Mouse (Mus musculus) right cerebral cortex, adult 18-20 months (tissue): ENCODE measurements at regions not wholly inside any gene's neighbourhood (a gene's known extent, or its start where the extent isn't known, plus 50 kb on each side); places are given as distances from the start of the nearest gene placed in this dataset.

Experiments used
- DNase-seq: peaks from one replicate; pipeline ENCODE4 v3.0.0; 2022; ENCODE audit warnings: mixed read lengths

GRCm38 (mm10) chr8:112196423-112196822, 181.6 kb upstream of the Gm6793 start:
- DNase-seq: no peak

DNA sequence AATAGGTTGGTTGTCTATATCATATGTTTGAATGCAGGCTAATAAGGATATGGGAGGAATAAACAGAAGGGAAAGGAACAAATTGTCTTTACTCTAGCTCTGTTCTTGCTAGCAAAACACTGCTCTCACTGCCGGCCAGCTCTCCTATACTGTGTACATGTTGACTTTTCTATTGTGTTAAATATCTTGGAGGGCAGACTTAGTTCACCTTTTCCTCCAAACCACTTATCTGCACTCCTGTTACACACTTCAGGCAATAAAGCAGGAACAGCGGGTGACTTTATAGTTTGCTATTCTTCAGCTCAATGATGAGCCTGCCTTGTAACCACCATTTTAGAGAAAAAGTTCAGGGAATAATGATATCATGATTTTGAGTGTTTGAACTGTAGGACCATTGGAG, 181.0 kb upstream of the Gm6793 start:
- no peak for DNase-seq

- DNase-seq: peak; percentile 63
Observed at GRCm38 (mm10) chr8:112191846-112192245, 177.0 kb upstream of the Gm6793 start.

DNA sequence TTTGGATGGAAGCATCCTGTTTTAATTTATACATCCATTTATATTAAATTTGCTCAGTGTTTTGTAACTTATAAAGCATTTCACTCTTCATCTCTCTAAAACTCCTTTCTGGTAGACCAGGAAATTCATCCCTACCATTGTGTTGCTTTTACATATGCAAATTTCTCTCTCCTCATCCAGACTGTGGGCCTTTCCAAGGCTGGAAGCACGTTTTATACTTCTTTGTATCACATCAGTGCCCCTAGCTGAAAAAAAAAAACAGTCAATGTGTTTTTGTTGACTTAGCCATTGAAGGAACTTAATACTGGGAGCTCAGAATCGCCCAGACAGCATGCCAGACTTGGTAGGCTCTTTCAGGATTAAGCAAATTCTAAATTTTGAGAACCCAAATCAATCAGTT, 174.9 kb upstream of the Gm6793 start:
- DNase-seq: no peak

- no peak for DNase-seq
Observed at GRCm38 (mm10) chr8:112170184-112170583, 155.3 kb upstream of the Gm6793 start.

DNA sequence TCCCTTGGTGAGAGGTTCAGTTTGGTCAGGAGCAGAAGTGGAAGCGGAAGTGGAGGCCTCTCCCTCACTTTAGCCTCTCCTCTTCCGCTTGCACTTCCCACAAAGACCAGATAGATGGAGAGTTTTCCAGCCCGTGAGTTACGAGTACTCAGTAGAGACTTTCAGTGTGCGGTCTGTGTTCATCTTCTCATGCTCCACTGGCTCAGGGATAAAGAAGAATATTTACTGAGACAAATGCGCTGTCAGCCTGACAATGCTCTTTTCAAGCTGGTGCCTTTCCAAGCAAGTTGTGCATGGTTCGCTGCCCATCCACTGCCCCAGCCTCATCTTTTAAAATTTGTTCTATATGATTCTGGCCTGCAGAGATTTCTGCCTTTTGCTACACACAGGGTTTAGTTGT, 141.8 kb upstream of the Gm6793 start:
- no peak for DNase-seq

- DNase-seq: no peak
Observed at GRCm38 (mm10) chr8:112138924-112139323, 124.1 kb upstream of the Gm6793 start.

GRCm38 (mm10) chr8:112130196-112130595, 115.4 kb upstream of the Gm6793 start:
- no peak for DNase-seq

GRCm38 (mm10) chr8:112128833-112129518, 114.1 kb upstream of the Gm6793 start:
- DNase-seq: no peak

GRCm38 (mm10) chr8:112111950-112112349, 97.1 kb upstream of the Gm6793 start:
- DNase-seq: no peak

- DNase-seq: peak; percentile 42
Observed at GRCm38 (mm10) chr8:112097883-112098635, 83.2 kb upstream of the Gm6793 start.

- DNase-seq: no peak
Observed at GRCm38 (mm10) chr8:112094881-112095280, 80.0 kb upstream of the Gm6793 start.

DNA sequence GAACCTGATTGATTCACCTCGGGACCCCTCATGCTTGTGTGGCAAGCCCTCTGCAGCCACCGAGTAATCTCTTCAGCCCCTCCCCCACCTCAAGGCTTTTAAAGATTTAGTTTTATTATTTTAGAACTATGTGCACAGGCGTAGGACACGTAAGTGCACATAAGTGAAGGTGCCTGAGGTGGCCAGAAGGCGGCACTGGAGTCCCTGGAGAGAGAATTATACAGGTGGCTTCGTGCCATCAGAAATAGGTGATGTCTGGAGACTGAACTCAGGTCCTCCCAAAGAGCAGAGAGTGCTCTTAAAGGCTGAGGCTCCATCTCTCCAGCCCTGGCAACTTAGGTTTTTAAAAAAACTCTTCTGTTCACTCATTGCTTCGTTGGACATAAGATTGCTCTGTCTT, 78.7 kb upstream of the Gm6793 start:
- no peak for DNase-seq

DNA sequence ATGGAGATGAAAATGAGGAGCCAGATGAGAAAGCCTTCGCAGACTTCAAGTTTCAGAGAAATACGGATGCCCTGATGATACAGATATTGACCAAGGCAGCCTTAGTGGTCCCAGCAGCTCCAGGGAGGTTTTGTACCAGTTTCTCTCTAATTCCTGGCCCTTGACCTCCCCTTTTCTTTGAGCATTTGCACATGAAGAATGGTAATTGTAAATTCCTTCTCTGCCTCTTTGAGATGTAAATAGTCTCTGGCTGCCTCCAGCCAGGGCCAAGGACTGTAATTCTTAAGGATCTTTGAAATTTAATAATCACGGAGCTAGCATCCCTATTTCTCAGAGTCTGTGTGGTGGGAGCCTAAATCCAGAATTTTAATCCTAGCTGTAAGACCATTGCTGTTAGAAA, 78.0 kb upstream of the Gm6793 start:
- DNase-seq: no peak

GRCm38 (mm10) chr8:112078621-112079020, 63.8 kb upstream of the Gm6793 start:
- no peak for DNase-seq

DNA sequence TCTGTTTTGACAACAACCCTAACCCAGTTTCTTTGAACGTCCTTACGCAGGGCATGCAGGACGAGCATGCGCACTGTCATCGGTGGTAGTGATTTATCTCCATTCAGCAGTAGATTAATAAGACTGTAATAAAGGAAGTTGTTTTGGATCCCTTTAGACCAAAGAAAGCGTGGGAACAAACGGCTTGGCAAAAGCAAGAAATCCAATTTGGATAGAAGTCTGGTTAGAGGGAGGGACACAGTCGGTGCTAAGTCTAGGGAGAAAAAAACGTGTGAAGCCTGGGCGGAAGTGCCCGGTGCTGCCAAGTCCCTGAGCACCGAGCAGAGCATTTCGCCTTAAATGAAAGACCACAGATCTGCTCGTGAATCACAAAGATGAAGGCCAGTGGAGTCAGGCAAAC, 57.4 kb upstream of the Gm6793 start:
- peak; percentile 25 for DNase-seq

DNA sequence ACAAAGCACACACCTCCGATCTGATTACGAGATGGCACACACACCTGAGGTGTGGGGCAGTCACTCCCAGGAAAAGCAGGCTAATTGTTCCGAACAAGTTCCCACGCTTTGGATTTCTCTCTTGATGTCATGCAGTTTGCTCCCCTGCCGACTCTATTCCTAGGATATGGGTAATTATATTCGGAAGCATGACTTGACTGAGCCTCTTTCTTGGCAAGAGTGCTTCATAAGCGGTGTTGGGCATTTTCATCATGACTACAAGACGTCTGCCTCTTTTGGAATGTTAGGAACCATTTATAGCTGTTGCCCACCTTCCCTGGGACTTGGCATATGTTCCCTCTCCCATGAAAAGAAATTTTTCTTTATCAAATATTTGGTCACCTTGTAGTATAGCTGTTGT, 55.4 kb upstream of the Gm6793 start:
- peak; percentile 29 for DNase-seq
